Mouse (Mus musculus): ENCODE measurements around the gene Asf1b. TPM values are rescaled to one million over a fixed set of nuclear protein-coding genes. Genes with fewer than 3 reads are reported as not detected.

Asf1b gene
- polyA plus RNA-seq, 1 experiment from 2014 or later: 115 TPM

DNA sequence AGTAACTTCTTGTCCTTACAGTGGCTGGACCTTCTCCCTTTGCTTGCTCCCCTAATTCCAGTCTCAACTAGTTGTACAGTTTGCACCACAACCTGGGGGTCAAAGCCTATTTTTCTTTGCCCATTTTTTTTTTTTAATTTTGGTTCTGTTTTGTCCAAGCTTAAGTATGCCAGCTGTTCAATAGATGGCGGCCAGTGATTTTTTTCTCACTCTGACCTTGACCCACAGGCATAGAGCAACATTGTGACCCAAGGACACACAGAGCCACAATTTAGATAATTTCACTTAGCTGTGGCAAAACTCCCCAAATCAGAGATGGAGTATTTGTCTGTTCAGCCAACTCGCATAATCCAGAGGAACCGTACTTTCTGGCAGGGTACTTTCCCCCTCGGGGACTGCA is 15.8 kb downstream of the Asf1b start:
- Histone ChIP-seq H3K27me3 (ENCODE audit: low read depth, poor library complexity, severe bottlenecking) (no peaks in the 10 kb centered on the region), H3K27ac (replicated peaks) (no peak overlapping the region), H3K36me3 (peaks cover 44% of the 10 kb centered on the region), H3K4me1 (peaks cover 30% of the 10 kb centered on the region), H3K4me3 (0 out of 2 replicates have a peak overlapping the region, but pooled peaks have one; percentile 89), H3K9me3 (replicated peaks) (no peaks in the 10 kb centered on the region)
- DNase-seq (ENCODE audit: low spot score): no peak
- WGBS: 88% methylated on average over 4 of the region's 4 CpGs

DNA sequence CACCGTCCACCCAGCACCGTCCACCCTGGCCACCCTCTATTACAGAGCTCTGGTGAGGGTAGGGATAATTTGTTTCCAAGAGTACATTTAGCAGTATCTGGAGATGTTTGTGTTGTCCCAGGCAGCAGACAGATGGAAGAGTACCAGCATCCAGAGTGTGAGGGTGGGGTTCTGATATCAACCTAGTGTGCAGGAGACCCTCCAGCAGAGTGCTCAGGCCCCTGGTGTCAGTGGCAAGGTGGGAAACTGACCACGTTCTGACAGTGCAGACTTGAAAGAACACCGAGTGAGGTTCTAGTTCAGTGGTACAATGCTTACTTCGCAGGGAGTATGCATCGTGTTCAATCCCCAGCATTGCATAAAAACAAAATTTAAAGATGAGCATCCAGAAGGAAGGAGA is 16.4 kb downstream of the Asf1b start:
- WGBS: 75% methylated on average over 6 of the region's 6 CpGs
- H3K4me1 ChIP-seq: peaks cover 31% of the 10 kb centered on the region
- no peaks in the 10 kb centered on the region for H3K9me3 ChIP-seq (replicated peaks)
- H3K27me3 ChIP-seq (ENCODE audit: low read depth, poor library complexity, severe bottlenecking): no peaks in the 10 kb centered on the region
- H3K4me3 ChIP-seq: peak overlapping the region; percentile 89
- DNase-seq (ENCODE audit: low spot score): no peak
- peak overlapping the region; percentile 92 for H3K27ac ChIP-seq (replicated peaks)
- peaks cover 38% of the 10 kb centered on the region for H3K36me3 ChIP-seq

- H3K4me1 ChIP-seq: peaks cover 39% of the 10 kb centered on the region
- DNase-seq (ENCODE audit: low spot score): peak; percentile 99
- H3K36me3 ChIP-seq: peaks cover 31% of the 10 kb centered on the region
- peak within 1 kb of the TSS; percentile 89 for H3K4me3 ChIP-seq
- H3K9me3 ChIP-seq (replicated peaks): no peaks in the 10 kb centered on the region
- WGBS: under 1% methylated on average over 79 of the region's 94 CpGs
- H3K27me3 ChIP-seq (ENCODE audit: low read depth, poor library complexity, severe bottlenecking): no peaks in the 10 kb centered on the region
- peak within 1 kb of the TSS; percentile 92 for H3K27ac ChIP-seq (replicated peaks)
These were observed 17.1 kb downstream of the Asf1b start, which contains the start of gene Prkaca for GRCm38 (mm10) chr8:83972150-83973120. Gene Prkaca, plus strand, starts transcription at chr8:83972993.

GRCm38 (mm10) chr8:83973161-83974031 is 18.1 kb downstream of the Asf1b start:
- peaks cover 48% of the 10 kb centered on the region for H3K4me1 ChIP-seq
- no peak for DNase-seq (ENCODE audit: low spot score)
- H3K27ac ChIP-seq (replicated peaks): peak overlapping the region; percentile 92
- 7% methylated on average over 22 of the region's 37 CpGs for WGBS
- H3K4me3 ChIP-seq: peak overlapping the region; percentile 89
- no peaks in the 10 kb centered on the region for H3K9me3 ChIP-seq (replicated peaks)
- no peaks in the 10 kb centered on the region for H3K27me3 ChIP-seq (ENCODE audit: low read depth, poor library complexity, severe bottlenecking)
- H3K36me3 ChIP-seq: peaks cover 27% of the 10 kb centered on the region

- Histone ChIP-seq H3K4me3 (peak overlapping the region; percentile 89), H3K27me3 (ENCODE audit: low read depth, poor library complexity, severe bottlenecking) (no peaks in the 10 kb centered on the region), H3K27ac (replicated peaks) (no peak overlapping the region), H3K36me3 (peaks cover 24% of the 10 kb centered on the region), H3K9me3 (replicated peaks) (no peaks in the 10 kb centered on the region), H3K4me1 (peaks cover 50% of the 10 kb centered on the region)
- no peak for DNase-seq (ENCODE audit: low spot score)
- 85% methylated on average over 4 of the region's 4 CpGs for WGBS
These were observed 19.2 kb downstream of the Asf1b start for GRCm38 (mm10) chr8:83974521-83974920.

DNA sequence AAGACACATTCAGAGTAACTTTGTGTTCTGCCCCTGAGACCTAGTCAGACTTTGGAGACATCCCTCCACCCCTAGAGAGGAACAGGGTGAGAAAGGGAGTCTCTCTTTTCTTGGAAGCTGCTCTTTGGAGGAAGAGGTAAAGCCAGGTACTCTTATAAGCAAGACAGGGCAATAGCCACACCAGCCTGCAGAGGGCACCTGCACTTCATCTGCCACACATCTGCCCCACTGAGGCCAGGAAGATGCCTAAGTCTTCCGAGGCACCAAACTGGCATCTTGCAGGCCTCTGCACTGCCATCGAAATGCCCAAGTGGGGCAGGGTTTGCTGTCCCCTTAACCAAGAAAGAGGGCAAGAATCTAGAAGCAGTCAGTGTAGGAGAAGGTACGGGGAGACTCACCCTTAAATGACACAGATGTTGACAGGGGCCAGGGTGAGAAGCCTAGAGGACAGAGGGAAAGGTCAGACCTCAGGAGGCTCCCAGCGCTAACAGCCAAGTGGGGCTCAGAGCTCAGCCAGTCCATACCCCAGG is 20.9 kb downstream of the Asf1b start:
- H3K4me3 ChIP-seq: no peak overlapping the region; the same call in 1 of the 2 replicates
- WGBS: 94% methylated on average over 4 of the region's 4 CpGs
- no peak for DNase-seq (ENCODE audit: low spot score)
- no peaks in the 10 kb centered on the region for H3K27me3 ChIP-seq (ENCODE audit: low read depth, poor library complexity, severe bottlenecking)
- H3K9me3 ChIP-seq (replicated peaks): no peaks in the 10 kb centered on the region
- no peak overlapping the region for H3K27ac ChIP-seq (replicated peaks)
- peaks cover 50% of the 10 kb centered on the region for H3K4me1 ChIP-seq
- peaks cover 33% of the 10 kb centered on the region for H3K36me3 ChIP-seq

DNA sequence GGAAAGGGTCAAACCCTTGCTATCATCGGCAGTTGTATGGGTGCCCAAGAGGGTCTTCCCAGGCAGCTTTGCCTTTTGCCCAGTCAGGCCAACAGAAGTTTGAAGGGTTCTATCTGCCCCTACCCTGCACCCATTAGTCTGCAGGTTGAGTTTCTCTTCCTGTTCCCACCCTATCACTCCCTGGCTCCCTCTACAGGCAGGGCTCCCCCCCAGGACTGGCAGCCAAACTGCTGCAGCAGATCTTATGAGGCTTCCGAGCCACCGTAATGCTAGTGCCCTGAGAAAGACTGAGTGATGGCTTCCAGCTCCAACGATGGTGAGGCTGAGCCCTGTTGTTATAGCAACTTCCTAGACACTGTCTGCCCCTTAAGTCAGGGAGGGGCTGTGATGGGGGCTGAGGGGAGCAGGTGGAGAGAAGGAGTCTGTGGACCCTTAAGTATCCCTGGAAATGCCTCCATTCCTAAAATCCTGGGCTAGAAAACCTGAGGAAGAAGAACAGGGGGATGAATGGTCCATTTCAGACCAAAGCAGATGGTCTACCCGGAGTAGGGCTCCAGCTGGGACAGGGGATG is 21.6 kb downstream of the Asf1b start:
- Histone ChIP-seq H3K4me1 (peaks cover 44% of the 10 kb centered on the region), H3K9me3 (replicated peaks) (no peaks in the 10 kb centered on the region), H3K36me3 (peaks cover 40% of the 10 kb centered on the region), H3K27ac (replicated peaks) (no peak overlapping the region), H3K27me3 (ENCODE audit: low read depth, poor library complexity, severe bottlenecking) (no peaks in the 10 kb centered on the region), H3K4me3 (no peak overlapping the region)
- no peak for DNase-seq (ENCODE audit: low spot score)
- 87% methylated on average over 5 of the region's 5 CpGs for WGBS

- H3K36me3 ChIP-seq: peaks cover 48% of the 10 kb centered on the region
- H3K4me3 ChIP-seq: no peak overlapping the region
- no peaks in the 10 kb centered on the region for H3K27me3 ChIP-seq (ENCODE audit: low read depth, poor library complexity, severe bottlenecking)
- no peaks in the 10 kb centered on the region for H3K9me3 ChIP-seq (replicated peaks)
- peaks cover 37% of the 10 kb centered on the region for H3K4me1 ChIP-seq
- 77% methylated on average over 6 of the region's 6 CpGs for WGBS
- no peak for DNase-seq (ENCODE audit: low spot score)
- H3K27ac ChIP-seq (replicated peaks): no peak overlapping the region
These were observed 22.3 kb downstream of the Asf1b start for GRCm38 (mm10) chr8:83977646-83978045.

GRCm38 (mm10) chr8:83978200-83978599 is 22.9 kb downstream of the Asf1b start:
- no peak for DNase-seq (ENCODE audit: low spot score)
- 82% methylated on average over 9 of the region's 9 CpGs for WGBS
- Histone ChIP-seq H3K27ac (replicated peaks) (no peak overlapping the region), H3K27me3 (ENCODE audit: low read depth, poor library complexity, severe bottlenecking) (no peaks in the 10 kb centered on the region), H3K4me3 (no peak overlapping the region), H3K4me1 (peaks cover 36% of the 10 kb centered on the region), H3K9me3 (replicated peaks) (no peaks in the 10 kb centered on the region), H3K36me3 (peaks cover 54% of the 10 kb centered on the region)

DNA sequence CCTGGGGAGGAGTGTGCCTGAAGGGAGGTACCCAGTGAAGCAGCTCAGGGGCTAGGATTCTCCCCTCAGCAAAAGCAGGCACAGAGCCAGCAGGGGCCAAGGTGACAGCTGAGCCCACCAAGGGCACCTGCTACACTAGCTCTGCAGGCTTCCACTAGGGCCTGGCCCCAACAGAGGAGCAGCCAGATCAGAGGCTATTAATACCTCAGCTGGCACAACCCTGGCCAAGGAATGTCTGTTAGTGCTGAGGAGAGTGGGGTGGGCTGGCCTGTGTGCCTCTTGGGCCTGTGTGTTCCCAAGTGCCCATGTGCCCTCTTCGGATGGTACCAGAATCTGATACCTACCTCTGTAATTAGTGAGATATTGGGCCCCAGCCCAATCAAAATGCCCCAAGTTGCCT is 24.9 kb downstream of the Asf1b start:
- H3K36me3 ChIP-seq: peaks cover 71% of the 10 kb centered on the region
- 92% methylated on average over 1 of the region's 1 CpGs for WGBS

GRCm38 (mm10) chr8:83980845-83981244 is 25.5 kb downstream of the Asf1b start:
- DNase-seq (ENCODE audit: low spot score): no peak
- 88% methylated on average over 8 of the region's 8 CpGs for WGBS
- Histone ChIP-seq H3K4me1 (peaks cover 20% of the 10 kb centered on the region), H3K4me3 (no peak overlapping the region), H3K27ac (replicated peaks) (no peak overlapping the region), H3K36me3 (peaks cover 76% of the 10 kb centered on the region), H3K9me3 (replicated peaks) (no peaks in the 10 kb centered on the region), H3K27me3 (ENCODE audit: low read depth, poor library complexity, severe bottlenecking) (no peaks in the 10 kb centered on the region)

More for the DNA sequence above, 24.9 kb downstream of the Asf1b start:
- Histone ChIP-seq H3K27ac (replicated peaks) (no peak overlapping the region), H3K4me3 (no peak overlapping the region), H3K9me3 (replicated peaks) (no peaks in the 10 kb centered on the region), H3K27me3 (ENCODE audit: low read depth, poor library complexity, severe bottlenecking) (no peaks in the 10 kb centered on the region), H3K4me1 (peaks cover 20% of the 10 kb centered on the region)
- DNase-seq (ENCODE audit: low spot score): no peak

GRCm38 (mm10) chr8:83981533-83981932 is 26.2 kb downstream of the Asf1b start:
- Histone ChIP-seq H3K4me1 (peaks cover 20% of the 10 kb centered on the region), H3K9me3 (replicated peaks) (no peaks in the 10 kb centered on the region), H3K27ac (replicated peaks) (no peak overlapping the region), H3K4me3 (no peak overlapping the region), H3K36me3 (peaks cover 83% of the 10 kb centered on the region), H3K27me3 (ENCODE audit: low read depth, poor library complexity, severe bottlenecking) (no peaks in the 10 kb centered on the region)
- DNase-seq (ENCODE audit: low spot score): no peak
- WGBS: 95% methylated on average over 7 of the region's 7 CpGs
